Mouse (Mus musculus) mouse trophoblast stem cell (cell line): ENCODE results near the gene Wsb2.
"Not testable (repeated sequence)": the region's sequence is repeated elsewhere in the genome, so short reads cannot be mapped to it uniquely, and the experiment has no call there.

Source experiments
- in situ Hi-C, 2 experiments: fragments of 300-500 bp; cut with MseI, MboI; formaldehyde crosslinking; loops; 2 replicates in 1 of 2; 3 replicates in 1 of 2; pipeline ENCODE4 v1.15.1; 2025

The Wsb2 gene

DNA sequence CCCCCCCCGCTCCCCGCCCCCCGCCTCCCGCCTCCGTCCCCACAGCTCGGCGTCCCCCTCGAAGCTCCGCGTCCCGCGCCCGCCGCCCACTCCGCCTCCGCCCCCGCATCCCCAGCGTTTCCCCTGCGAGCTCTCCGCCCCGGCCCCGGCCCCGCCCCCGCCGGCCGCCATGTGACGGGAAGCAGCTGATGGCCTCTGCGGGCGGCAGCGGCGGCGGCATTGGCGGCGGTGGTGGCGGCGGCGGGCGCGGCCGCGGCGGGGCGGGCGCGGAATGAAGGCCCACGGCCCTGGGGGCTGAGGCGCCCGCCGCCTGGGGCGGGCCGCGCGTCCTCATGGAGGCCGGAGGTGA is at the start of gene Wsb2:
Gene Wsb2 (plus strand): TSS at position 176 of the 349 bp plus-strand sequence.
- in situ Hi-C loops, result no loop called here

DNA sequence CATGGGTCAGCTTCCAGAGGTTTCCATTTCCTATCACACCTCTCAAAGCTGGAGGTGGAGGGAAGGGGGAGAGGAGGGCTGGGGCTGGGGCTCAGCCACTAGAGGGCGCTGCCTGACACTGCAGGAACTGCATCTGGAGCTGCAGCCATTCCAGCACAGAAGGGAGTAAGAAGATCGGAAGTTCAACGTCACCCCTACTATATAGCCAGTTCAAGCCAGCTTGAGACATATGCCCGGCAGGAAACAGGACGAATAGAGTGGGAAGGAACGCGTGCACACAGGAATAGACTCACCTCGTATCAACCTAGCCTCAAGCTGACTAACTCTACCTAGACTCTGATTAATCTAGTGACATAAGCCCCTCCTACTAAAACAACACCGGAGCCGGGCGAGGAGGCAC is 49.4 kb upstream of the Wsb2 start:
- in situ Hi-C loops, result loop anchor here in 1 of 2 experiments (5.0 to 10.0 kb wide), 3 partner anchors 100 to 193 kb away; partner anchors contain the start of gene Suds3

- in situ Hi-C loops, result loop anchor here (5.0 kb wide), 1 partner anchor 1016 kb away; no protein-coding TSS in a partner anchor
Measured at GRCm38 (mm10) chr5:117313420-117313819, 43.7 kb upstream of the Wsb2 start.

DNA sequence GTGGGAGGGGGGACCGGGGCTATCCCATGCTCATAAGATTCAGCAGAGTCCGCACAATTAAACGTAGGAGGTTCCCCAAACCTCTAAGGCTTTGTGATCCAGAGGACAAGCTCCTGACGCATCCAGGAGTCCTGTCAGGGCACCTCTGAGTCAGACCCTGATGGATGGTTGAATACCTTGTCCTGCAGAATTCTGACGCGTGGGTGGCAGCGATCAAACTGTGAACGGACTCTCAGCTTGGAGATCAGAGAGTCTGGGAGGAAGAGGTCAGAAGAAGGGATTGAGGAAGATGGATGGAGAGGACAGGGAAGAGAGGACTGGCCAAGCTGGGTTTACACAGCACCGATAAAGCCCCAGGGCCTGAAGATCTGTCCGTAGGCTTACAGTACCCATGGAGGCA is 43.2 kb upstream of the Wsb2 start:
- in situ Hi-C loops, result loop anchor here (5.0 kb wide), 1 partner anchor 1017 kb away; no protein-coding TSS in a partner anchor

- in situ Hi-C loops, result loop anchor here (5.0 kb wide), 1 partner anchor 1018 kb away; no protein-coding TSS in a partner anchor
Measured at GRCm38 (mm10) chr5:117314587-117315428, 42.3 kb upstream of the Wsb2 start.

DNA sequence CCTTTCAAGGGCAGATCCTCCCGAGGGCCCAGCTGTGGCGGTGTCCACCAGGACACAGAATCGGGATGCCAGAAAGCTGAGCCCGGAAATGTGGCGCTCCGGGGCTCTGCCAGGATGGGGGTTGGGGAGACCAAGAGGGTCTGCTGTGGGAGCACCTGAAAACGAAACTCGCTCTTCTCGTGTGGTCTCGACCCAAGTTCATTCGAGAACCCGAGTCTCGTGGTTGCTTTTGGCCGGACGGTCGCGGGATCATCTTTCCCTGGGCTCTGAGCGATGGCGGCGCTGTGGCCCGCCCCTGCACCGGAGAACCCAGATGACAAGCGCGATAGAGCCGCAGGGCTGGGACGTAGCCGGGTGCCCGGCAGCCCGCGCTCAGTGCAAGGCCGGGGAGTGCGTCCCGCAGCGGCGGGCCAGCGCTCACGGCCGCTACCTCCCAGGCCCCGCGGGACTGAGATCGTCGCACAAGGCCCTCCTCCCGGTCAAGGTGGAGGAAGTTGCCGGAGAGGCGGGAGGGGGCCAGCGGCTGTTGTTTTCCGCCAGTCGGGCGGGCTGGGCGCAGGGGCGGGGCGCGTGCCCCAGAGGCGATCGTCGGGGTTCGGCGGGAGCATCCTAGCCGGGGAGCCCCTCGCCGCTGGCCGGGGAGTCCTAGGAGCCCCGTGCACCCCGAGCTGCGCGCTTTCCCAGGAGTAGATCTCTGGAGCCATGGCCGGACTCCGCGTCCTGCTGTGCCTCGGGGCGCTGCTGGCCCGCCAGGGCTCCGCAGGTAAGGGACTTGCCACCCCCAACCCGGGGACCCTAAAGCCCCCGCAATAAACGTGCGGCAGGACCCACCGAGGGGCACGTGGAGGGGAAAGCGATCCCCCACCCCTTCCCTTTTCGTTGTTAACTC is 38.1 kb upstream of the Wsb2 start, which contains the start of gene Vsig10:
Gene Vsig10 (plus strand): TSS at position 343 of the 889 bp plus-strand sequence.
- in situ Hi-C loops, result no loop called here

DNA sequence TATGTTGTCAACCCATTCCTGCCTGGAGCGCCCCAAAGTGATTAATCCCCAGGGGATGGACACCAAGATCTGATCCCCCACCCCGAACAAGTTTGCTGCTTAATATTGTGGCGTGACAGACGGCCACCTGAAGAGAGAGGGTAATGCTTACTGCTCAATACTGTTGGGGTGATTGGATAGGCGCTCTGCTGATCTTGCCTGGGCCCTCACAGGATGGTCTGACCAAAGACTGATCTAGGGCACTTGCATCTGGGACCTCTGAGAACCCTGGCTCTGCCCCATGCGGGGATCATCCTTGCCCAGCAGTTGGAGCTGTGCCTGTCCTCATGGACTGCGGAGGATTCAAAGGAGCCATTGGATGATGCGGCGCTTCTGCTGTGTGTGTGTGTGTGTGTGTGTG is 33.4 kb upstream of the Wsb2 start:
- in situ Hi-C loops, result no loop called here

DNA sequence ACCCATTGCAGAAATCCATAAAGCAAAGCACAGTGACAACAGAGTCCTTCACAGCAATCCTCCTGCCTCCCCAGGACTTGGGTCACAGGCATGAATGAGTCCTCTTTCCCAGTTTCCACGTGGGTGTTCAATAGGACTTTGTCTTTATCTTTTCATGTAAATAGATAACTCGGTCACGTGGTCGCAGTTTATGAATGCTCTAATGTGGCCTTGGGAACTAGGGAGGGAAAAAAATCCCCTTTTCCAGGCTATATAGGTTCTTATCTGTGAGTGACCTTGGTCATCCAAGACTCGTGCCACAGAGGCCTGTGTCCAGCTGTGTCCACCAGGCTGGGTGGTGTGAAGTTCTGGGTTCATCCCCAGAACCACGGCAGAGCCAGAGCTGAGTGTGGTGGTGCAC is 30.7 kb upstream of the Wsb2 start:
- in situ Hi-C loops, result no loop called here

- in situ Hi-C loops, result no loop called here
Measured at GRCm38 (mm10) chr5:117330457-117330856, 26.6 kb upstream of the Wsb2 start.

GRCm38 (mm10) chr5:117337999-117338398 is 19.1 kb upstream of the Wsb2 start:
- in situ Hi-C loops, result no loop called here

- in situ Hi-C loops, result no loop called here
Measured at GRCm38 (mm10) chr5:117338503-117338902, 18.6 kb upstream of the Wsb2 start.

GRCm38 (mm10) chr5:117340081-117340480 is 17.0 kb upstream of the Wsb2 start:
- in situ Hi-C loops, result no loop called here

DNA sequence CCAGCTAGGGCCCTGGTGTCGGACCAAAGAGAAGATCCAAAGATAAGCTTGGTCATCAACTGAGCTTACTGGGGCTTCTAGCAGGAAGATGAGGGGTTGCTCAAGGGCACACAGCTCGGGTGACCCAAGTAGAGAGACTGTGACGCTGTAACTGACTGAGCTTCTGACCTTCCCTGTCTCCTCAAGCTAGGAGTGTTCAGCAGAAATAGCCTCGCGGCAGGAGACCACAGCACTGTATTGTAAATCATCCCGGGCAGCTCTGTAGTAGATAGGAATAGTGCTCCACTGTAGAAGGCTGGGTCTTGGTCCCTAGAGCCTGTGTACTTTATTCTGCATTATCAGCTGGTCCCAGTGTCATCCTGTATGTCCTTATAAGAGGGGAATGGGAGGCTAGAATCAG is 15.2 kb upstream of the Wsb2 start:
- in situ Hi-C loops, result no loop called here

- in situ Hi-C loops, result not testable (repeated sequence)
Measured at GRCm38 (mm10) chr5:117344496-117344895, 12.6 kb upstream of the Wsb2 start.

GRCm38 (mm10) chr5:117345432-117345976 is 11.6 kb upstream of the Wsb2 start:
- in situ Hi-C loops, result no loop called here

DNA sequence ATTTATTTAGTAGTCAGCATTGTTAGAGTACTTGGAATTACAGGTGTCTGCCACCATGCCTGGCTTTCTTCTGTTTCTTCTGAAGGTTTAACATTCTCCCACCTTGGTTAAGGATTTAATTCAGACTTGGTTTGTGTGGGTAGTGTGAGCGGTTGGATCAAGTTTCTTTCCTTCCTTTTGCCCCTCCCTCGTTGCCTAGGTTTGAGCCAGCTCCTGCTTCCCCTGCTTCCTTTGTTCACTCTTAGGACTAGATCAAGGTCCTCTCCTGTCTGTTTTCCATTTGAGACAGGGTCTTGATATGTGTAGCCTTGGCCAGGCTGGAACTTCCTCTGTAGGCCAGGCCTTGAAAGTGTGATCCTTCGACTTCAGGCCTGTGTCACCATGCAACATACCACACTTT is 10.8 kb upstream of the Wsb2 start:
- in situ Hi-C loops, result no loop called here

GRCm38 (mm10) chr5:117347011-117347410 is 10.1 kb upstream of the Wsb2 start:
- in situ Hi-C loops, result no loop called here

- in situ Hi-C loops, result no loop called here
Measured at GRCm38 (mm10) chr5:117347838-117348237, 9.3 kb upstream of the Wsb2 start.

DNA sequence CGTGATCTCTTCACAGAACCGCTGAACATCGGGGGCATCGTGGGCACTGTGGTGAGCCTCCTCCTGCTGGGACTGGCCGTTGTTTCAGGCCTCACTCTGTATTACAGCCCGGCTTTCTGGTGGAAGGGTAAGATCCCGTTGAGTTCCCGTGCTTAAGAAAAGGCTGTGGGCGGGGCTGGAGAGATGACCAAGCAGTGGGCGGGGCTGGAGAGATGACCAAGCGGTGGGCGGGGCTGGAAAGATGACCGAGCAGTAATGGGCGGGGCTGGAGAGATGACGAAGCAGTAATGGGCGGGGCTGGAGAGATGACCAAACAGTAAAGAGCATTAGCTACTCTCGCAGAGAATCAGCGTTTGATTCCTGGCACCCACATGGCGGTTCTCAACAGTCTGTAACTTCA is 8.8 kb upstream of the Wsb2 start:
- in situ Hi-C loops, result no loop called here

- in situ Hi-C loops, result no loop called here
Measured at GRCm38 (mm10) chr5:117354121-117354520, 3.0 kb upstream of the Wsb2 start.

DNA sequence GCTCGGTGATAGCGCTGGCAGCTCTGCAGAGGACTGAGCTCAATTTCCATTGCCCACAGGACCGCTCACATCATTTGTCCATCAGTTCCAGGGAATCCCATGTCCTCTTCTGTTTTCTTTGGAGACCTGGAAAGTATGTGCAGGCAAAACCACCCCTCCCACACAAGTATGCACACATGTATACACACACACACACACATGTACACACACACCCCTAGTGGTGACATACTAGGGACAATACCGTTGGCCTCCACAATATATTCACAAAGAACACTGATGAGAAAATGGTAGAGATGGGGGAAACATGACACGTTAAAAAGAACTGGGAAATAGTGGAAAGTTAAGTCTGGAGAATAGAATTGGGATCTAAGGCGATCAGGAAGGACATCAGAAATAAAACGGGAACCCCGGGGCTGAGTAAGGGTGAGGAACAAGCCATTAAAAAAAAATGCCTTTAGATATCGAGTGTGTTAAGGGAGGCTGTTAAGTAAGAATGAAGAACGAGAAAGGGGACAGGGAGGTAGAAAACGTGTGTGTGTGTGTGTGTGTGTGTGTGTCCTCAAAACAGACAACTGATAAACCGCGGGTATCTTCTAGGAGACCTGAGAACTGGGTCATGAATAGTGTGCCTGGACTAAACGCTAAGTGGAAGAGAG is 1.3 kb upstream of the Wsb2 start:
- in situ Hi-C loops, result no loop called here
